Mouse (Mus musculus) myocyte (in vitro differentiated cells): Measurements from ENCODE around the gene Ctbp2. TPM values are rescaled to one million over a fixed set of nuclear protein-coding genes. Genes with fewer than 3 reads are reported as not detected.
A peak's percentile ranks its signal among the peaks of the same experiment; 100 is the strongest.

Experiments
- H3K27me3 ChIP-seq: one replicate; pipeline ENCODE4 v1.6.1; 2011; ENCODE audit not compliant: control insufficient read depth, insufficient read depth, insufficient read length
- H3K36me3 ChIP-seq: one replicate; pipeline ENCODE4 v1.6.1; 2011; ENCODE audit not compliant: control insufficient read depth, insufficient read depth
- H3K4me2 ChIP-seq: one replicate; pipeline ENCODE4 v1.6.1; 2011; ENCODE audit warnings: low read depth, control low read depth
- H3K4me3 ChIP-seq: one replicate; pipeline ENCODE4 v1.5.1; 2011; ENCODE audit warnings: mild to moderate bottlenecking, control low read depth, moderate library complexity
- H3K79me2 ChIP-seq: one replicate; pipeline ENCODE4 v1.6.1; 2011; ENCODE audit not compliant: control insufficient read depth, insufficient read depth
- H3ac ChIP-seq: one replicate; pipeline ENCODE4 v1.6.1; 2011; ENCODE audit not compliant: control insufficient read depth, insufficient read length
- CEBPB ChIP-seq: IDR thresholded peaks from 2 replicates; pipeline ENCODE4 v1.6.1; 2011; ENCODE audit warnings: mild to moderate bottlenecking, moderate library complexity; ENCODE audit not compliant: poor library complexity, insufficient read depth, severe bottlenecking
- E2F4 ChIP-seq: IDR thresholded peaks from one replicate; pipeline ENCODE4 v1.6.1; 2011; ENCODE audit warnings: mild to moderate bottlenecking, control low read depth, moderate library complexity; ENCODE audit not compliant: insufficient read depth
- MAX ChIP-seq: IDR thresholded peaks from one replicate; pipeline ENCODE4 v1.6.1; 2011; ENCODE audit warnings: low read depth, mild to moderate bottlenecking, control low read depth
- MYOD1 ChIP-seq, 3 experiments: IDR thresholded peaks; one replicate each; pipeline ENCODE4 v1.6.1; 2011; ENCODE audit warnings: control low read depth in 2 of 3, low read depth in 2 of 3, mild to moderate bottlenecking in 2 of 3, moderate library complexity in 1 of 3; ENCODE audit not compliant: insufficient read length in 2 of 3, control insufficient read depth in 1 of 3
- MYOG ChIP-seq, 3 experiments: IDR thresholded peaks; one replicate each; pipeline ENCODE4 v1.6.1; 2011; ENCODE audit warnings: control low read depth in 2 of 3, low read depth in 2 of 3, mild to moderate bottlenecking in 2 of 3; ENCODE audit not compliant: insufficient read length in 2 of 3, control insufficient read depth in 1 of 3, insufficient read depth in 1 of 3
- POLR2A ChIP-seq: IDR thresholded peaks from one replicate; pipeline ENCODE4 v1.6.1; 2011; ENCODE audit warnings: low read depth, mild to moderate bottlenecking, control low read depth, moderate library complexity; ENCODE audit not compliant: insufficient read length
- POLR2AphosphoS2 ChIP-seq: IDR thresholded peaks from one replicate; pipeline ENCODE4 v1.6.1; 2011; ENCODE audit warnings: low read depth, control low read depth; ENCODE audit not compliant: insufficient read length
- REST ChIP-seq: IDR thresholded peaks from one replicate; pipeline ENCODE4 v1.6.1; 2011; ENCODE audit warnings: mild to moderate bottlenecking, control low read depth, moderate library complexity; ENCODE audit not compliant: insufficient read depth, insufficient read length
- SRF ChIP-seq: IDR thresholded peaks from one replicate; pipeline ENCODE4 v1.6.1; 2011; ENCODE audit warnings: low read depth; ENCODE audit not compliant: control insufficient read depth, insufficient read length
- TCF12 ChIP-seq: IDR thresholded peaks from one replicate; pipeline ENCODE4 v1.6.1; 2011; ENCODE audit warnings: mild to moderate bottlenecking, control low read depth; ENCODE audit not compliant: poor library complexity, insufficient read depth, severe bottlenecking
- TCF3 ChIP-seq: IDR thresholded peaks from one replicate; pipeline ENCODE4 v1.6.1; 2011; ENCODE audit warnings: low read depth, control low read depth; ENCODE audit not compliant: insufficient read length
- USF1 ChIP-seq: IDR thresholded peaks from one replicate; pipeline ENCODE4 v1.6.1; 2011; ENCODE audit warnings: low read depth, mild to moderate bottlenecking, control low read depth, moderate library complexity
- polyA plus RNA-seq: library from polyadenylated mRNA; unstranded; fragments of >200 nt; fragmentation: generic; extraction: Trizol; gene quantifications from one replicate; pipeline ENCODE4 v1.2.1, GENCODE M21; 2012; ENCODE audit warnings: missing spikeins

Gene Ctbp2
- polyA plus RNA-seq: 22.4 TPM

- peak within 1 kb of the TSS; percentile 45 for H3K4me3 ChIP-seq
- H3K36me3 ChIP-seq: no peaks in the 10 kb centered on the region
- H3K4me2 ChIP-seq: peak within 1 kb of the TSS; percentile 86
- TF ChIP-seq MYOG (IDR thresholded peaks at IDR 0.05; ENCODE audit: control insufficient read depth in 1 of 3, insufficient read depth in 1 of 3, insufficient read length in 2 of 3, low read depth in 2 of 3) (peak in 1 of 3 experiments; percentile 31), MYOD1 (IDR thresholded peaks at IDR 0.05; ENCODE audit: control insufficient read depth in 1 of 3, insufficient read length in 2 of 3, low read depth in 2 of 3) (no peak), POLR2A (peak; percentile 31)
- H3ac ChIP-seq: peak within 1 kb of the TSS; percentile 86
- H3K79me2 ChIP-seq: peaks cover 24% of the 10 kb centered on the region
- no peaks in the 10 kb centered on the region for H3K27me3 ChIP-seq
These were observed at the start of gene Ctbp2 for GRCm38 (mm10) chr7:133123999-133124700. TSS of gene Ctbp2 (minus strand) at chr7:133124354.

- no peak for TF ChIP-seq MYOG (IDR thresholded peaks at IDR 0.05; ENCODE audit: control insufficient read depth in 1 of 3, insufficient read depth in 1 of 3, insufficient read length in 2 of 3, low read depth in 2 of 3)
- no peak for TF ChIP-seq SRF
- no peak for TF ChIP-seq TCF3
- no peak for TF ChIP-seq POLR2AphosphoS2
- TF ChIP-seq USF1: no peak
- TF ChIP-seq MAX: no peak
- TF ChIP-seq REST: no peak
- no peak overlapping the region for H3ac ChIP-seq
- no peak overlapping the region for H3K4me2 ChIP-seq
- H3K36me3 ChIP-seq: no peaks in the 10 kb centered on the region
- H3K27me3 ChIP-seq: no peaks in the 10 kb centered on the region
- H3K79me2 ChIP-seq: no peaks in the 10 kb centered on the region
- H3K4me3 ChIP-seq: no peak overlapping the region
These were observed 47.4 kb upstream of the Ctbp2 start for GRCm38 (mm10) chr7:133171403-133172032.

GRCm38 (mm10) chr7:133168928-133169327 is 44.8 kb upstream of the Ctbp2 start:
- H3K79me2 ChIP-seq: no peaks in the 10 kb centered on the region
- no peak overlapping the region for H3ac ChIP-seq
- H3K4me3 ChIP-seq: no peak overlapping the region
- H3K36me3 ChIP-seq: no peaks in the 10 kb centered on the region
- H3K4me2 ChIP-seq: no peak overlapping the region
- TF ChIP-seq MYOG (IDR thresholded peaks at IDR 0.05; ENCODE audit: control insufficient read depth in 1 of 3, insufficient read depth in 1 of 3, insufficient read length in 2 of 3, low read depth in 2 of 3): no peak
- TF ChIP-seq POLR2A: no peak
- no peak for TF ChIP-seq TCF3
- no peak for TF ChIP-seq MAX
- no peak for TF ChIP-seq REST
- no peak for TF ChIP-seq USF1
- TF ChIP-seq SRF: no peak
- no peak for TF ChIP-seq MYOD1 (IDR thresholded peaks at IDR 0.05; ENCODE audit: control insufficient read depth in 1 of 3, insufficient read length in 2 of 3, low read depth in 2 of 3)
- no peak for TF ChIP-seq POLR2AphosphoS2
- TF ChIP-seq E2F4: no peak
- TF ChIP-seq CEBPB: no peak
- no peak for TF ChIP-seq TCF12
- no peaks in the 10 kb centered on the region for H3K27me3 ChIP-seq

- Histone ChIP-seq H3K79me2 (no peaks in the 10 kb centered on the region), H3ac (no peak overlapping the region), H3K4me3 (no peak overlapping the region), H3K36me3 (no peaks in the 10 kb centered on the region), H3K4me2 (no peak overlapping the region), H3K27me3 (no peaks in the 10 kb centered on the region)
- TF ChIP-seq CEBPB: no peak
- no peak for TF ChIP-seq POLR2AphosphoS2
- no peak for TF ChIP-seq REST
- no peak for TF ChIP-seq MAX
- no peak for TF ChIP-seq POLR2A
- no peak for TF ChIP-seq MYOG (IDR thresholded peaks at IDR 0.05; ENCODE audit: control insufficient read depth in 1 of 3, insufficient read depth in 1 of 3, insufficient read length in 2 of 3, low read depth in 2 of 3)
- no peak for TF ChIP-seq USF1
- no peak for TF ChIP-seq TCF3
- TF ChIP-seq E2F4: no peak
- TF ChIP-seq TCF12: no peak
- no peak for TF ChIP-seq SRF
- no peak for TF ChIP-seq MYOD1 (IDR thresholded peaks at IDR 0.05; ENCODE audit: control insufficient read depth in 1 of 3, insufficient read length in 2 of 3, low read depth in 2 of 3)
These were observed 43.7 kb upstream of the Ctbp2 start for GRCm38 (mm10) chr7:133167903-133168302.

GRCm38 (mm10) chr7:133164770-133165169 is 40.6 kb upstream of the Ctbp2 start:
- TF ChIP-seq TCF12 (no peak), MAX (no peak), TCF3 (no peak), E2F4 (no peak), REST (no peak), MYOD1 (IDR thresholded peaks at IDR 0.05; ENCODE audit: control insufficient read depth in 1 of 3, insufficient read length in 2 of 3, low read depth in 2 of 3) (no peak), POLR2AphosphoS2 (no peak), MYOG (IDR thresholded peaks at IDR 0.05; ENCODE audit: control insufficient read depth in 1 of 3, insufficient read depth in 1 of 3, insufficient read length in 2 of 3, low read depth in 2 of 3) (no peak), POLR2A (no peak), SRF (no peak), USF1 (no peak), CEBPB (no peak)
- Histone ChIP-seq H3K27me3 (no peaks in the 10 kb centered on the region), H3K4me2 (no peak overlapping the region), H3K4me3 (no peak overlapping the region), H3K36me3 (no peaks in the 10 kb centered on the region), H3K79me2 (no peaks in the 10 kb centered on the region), H3ac (no peak overlapping the region)
